35 mouse cellular contexts compared by ENCODE assay signal in the genomic region with DNA sequence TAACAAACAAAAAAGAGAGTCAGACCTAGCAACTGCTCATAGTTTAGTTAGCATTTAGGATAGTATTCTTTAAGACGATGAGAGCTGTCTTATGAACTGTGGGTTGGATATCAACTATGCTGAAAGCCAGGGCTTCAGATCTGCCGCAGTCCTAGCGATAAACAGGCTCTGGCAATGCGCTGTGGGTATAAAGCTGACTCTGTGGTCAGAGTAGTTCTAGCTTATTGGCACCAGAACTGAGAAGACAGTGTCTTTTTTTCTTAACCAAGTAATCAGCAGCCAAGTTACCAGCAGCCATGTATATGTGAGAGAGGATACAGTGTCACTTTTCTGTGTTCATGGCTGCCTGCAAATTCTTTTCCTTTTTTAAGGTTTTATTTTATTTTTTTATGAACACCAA.
"Had no signal": no experiment of that assay in that cellular context is flagged by ENCODE, and none has a peak within 500 bp of the region (broad histone marks: within the 10 kb centered on the region; RNA-seq: fewer than 3 reads in every experiment).

No protein-coding gene starts in this region.

- ATAC-seq: hindbrain, embryonic 16.5 days; hindbrain, postnatal 0 days; inflammation-experienced regulatory T-cells, adult 6 months; intestine, embryonic 15.5 days; intestine, embryonic 16.5 days; intestine, postnatal 0 days had no signal

- H3K4me3 ChIP-seq: heart, embryonic 10.5 days; heart, embryonic 12.5 days; heart, embryonic 13.5 days; heart, embryonic 15.5 days; hindbrain, embryonic 10.5 days; hindbrain, embryonic 12.5 days; hindbrain, embryonic 13.5 days; hindbrain, embryonic 15.5 days; intestine, embryonic 15.5 days; kidney, embryonic 15.5 days; layer of hippocampus, adult 2 months had no signal

- H3K9ac ChIP-seq: heart, embryonic 12.5 days; heart, embryonic 13.5 days; heart, embryonic 15.5 days; hindbrain, embryonic 12.5 days; hindbrain, embryonic 13.5 days; hindbrain, embryonic 14.5 days; hindbrain, embryonic 15.5 days; intestine, embryonic 15.5 days; kidney, embryonic 15.5 days had no signal

- H3K27ac ChIP-seq: heart, embryonic 10.5 days; heart, embryonic 13.5 days; heart, embryonic 15.5 days; hindbrain, embryonic 10.5 days; hindbrain, embryonic 12.5 days; hindbrain, embryonic 13.5 days; hindbrain, embryonic 14.5 days; hindbrain, embryonic 15.5 days; hindbrain, postnatal 0 days; intestine, embryonic 15.5 days; kidney, embryonic 15.5 days; kidney, postnatal 0 days had no signal

- H3K27me3 ChIP-seq: heart, embryonic 12.5 days; heart, embryonic 13.5 days; heart, embryonic 15.5 days; hindbrain, embryonic 12.5 days; hindbrain, embryonic 13.5 days; hindbrain, embryonic 15.5 days; intestine, embryonic 15.5 days; kidney, embryonic 15.5 days had no signal

- H3K9me3 ChIP-seq: heart, embryonic 10.5 days; heart, embryonic 12.5 days; heart, embryonic 13.5 days; heart, embryonic 15.5 days; hindbrain, embryonic 10.5 days; hindbrain, embryonic 12.5 days; hindbrain, embryonic 13.5 days; hindbrain, embryonic 15.5 days; intestine, embryonic 15.5 days; kidney, embryonic 15.5 days had no signal

- H3K36me3 ChIP-seq: heart, embryonic 10.5 days; heart, embryonic 13.5 days; heart, embryonic 15.5 days; hindbrain, embryonic 12.5 days; intestine, embryonic 15.5 days; kidney, embryonic 15.5 days had no signal

- DNase-seq: heart, postnatal 10 days; heart, postnatal 14 days; heart, postnatal 36 days; heart, postnatal 4 days; kidney, adult 11 months; kidney, adult 18-20 months; kidney, adult 2 months; kidney, adult 8-10 months; kidney, adult 9 months; kidney, postnatal 10 days; kidney, postnatal 14 days; kidney, postnatal 25 days; kidney, postnatal 36 days; kidney, postnatal 4 days; layer of hippocampus, adult 9-11 months; layer of hippocampus, postnatal 36 days had no signal

- H3K4me1 ChIP-seq: intestine, embryonic 15.5 days; kidney, embryonic 15.5 days had no signal

- H3K4me2 ChIP-seq: heart, embryonic 11.5 days; heart, embryonic 12.5 days; heart, embryonic 13.5 days; heart, embryonic 15.5 days; hindbrain, embryonic 12.5 days; hindbrain, embryonic 13.5 days; hindbrain, embryonic 14.5 days; hindbrain, embryonic 15.5 days; intestine, embryonic 15.5 days; kidney, embryonic 15.5 days had no signal
